Mouse (Mus musculus): ENCODE measurements at regions not wholly inside any gene's neighbourhood (a gene's known extent, or its start where the extent isn't known, plus 50 kb on each side); places are given as distances from the start of the nearest gene placed in this dataset.
"Not testable (repeated sequence)": the region's sequence is repeated elsewhere in the genome, so short reads cannot be mapped to it uniquely, and the experiment has no call there.

GRCm38 (mm10) chr2:11034178-11034577 lies 137.7 kb upstream of the Prkcq start:
- 61% methylated on average over 1 of the region's 1 CpGs for WGBS
- Histone ChIP-seq H3K4me1 (no peaks in the 10 kb centered on the region), H3K4me3 (no peak overlapping the region), H3K27me3 (ENCODE audit: low read depth, poor library complexity, severe bottlenecking) (no peaks in the 10 kb centered on the region), H3K9me3 (replicated peaks) (no peaks in the 10 kb centered on the region), H3K36me3 (no peaks in the 10 kb centered on the region), H3K27ac (no peak overlapping the region)
- no peak for DNase-seq (ENCODE audit: low spot score)

GRCm38 (mm10) chr2:11037343-11037742 lies 134.6 kb upstream of the Prkcq start:
- no peaks in the 10 kb centered on the region for H3K27me3 ChIP-seq (ENCODE audit: low read depth, poor library complexity, severe bottlenecking)
- no peaks in the 10 kb centered on the region for H3K4me1 ChIP-seq
- no peaks in the 10 kb centered on the region for H3K36me3 ChIP-seq
- no peaks in the 10 kb centered on the region for H3K9me3 ChIP-seq (replicated peaks)
- WGBS, result 91% methylated on average over 11 of the region's 11 CpGs
- no peak overlapping the region for H3K4me3 ChIP-seq
- H3K27ac ChIP-seq, result no peak overlapping the region
- no peak for DNase-seq (ENCODE audit: low spot score)

GRCm38 (mm10) chr2:11038440-11038839 lies 133.5 kb upstream of the Prkcq start:
- WGBS, result 93% methylated on average over 5 of the region's 5 CpGs
- Histone ChIP-seq H3K36me3 (no peaks in the 10 kb centered on the region), H3K4me3 (no peak overlapping the region)

GRCm38 (mm10) chr2:11040005-11040404 lies 131.9 kb upstream of the Prkcq start:
- no peaks in the 10 kb centered on the region for H3K27me3 ChIP-seq (ENCODE audit: low read depth, poor library complexity, severe bottlenecking)
- 90% methylated on average over 2 of the region's 2 CpGs for WGBS
- H3K9me3 ChIP-seq (replicated peaks), result no peaks in the 10 kb centered on the region
- no peak overlapping the region for H3K27ac ChIP-seq
- DNase-seq (ENCODE audit: low spot score), result no peak
- H3K4me1 ChIP-seq, result no peaks in the 10 kb centered on the region
- no peaks in the 10 kb centered on the region for H3K36me3 ChIP-seq
- H3K4me3 ChIP-seq, result no peak overlapping the region

More at GRCm38 (mm10) chr2:11038440-11038839, 133.5 kb upstream of the Prkcq start:
- no peaks in the 10 kb centered on the region for H3K27me3 ChIP-seq (ENCODE audit: low read depth, poor library complexity, severe bottlenecking)
- H3K9me3 ChIP-seq (replicated peaks), result no peaks in the 10 kb centered on the region
- no peak overlapping the region for H3K27ac ChIP-seq
- DNase-seq (ENCODE audit: low spot score), result no peak
- no peaks in the 10 kb centered on the region for H3K4me1 ChIP-seq

GRCm38 (mm10) chr2:11044727-11045274 lies 127.1 kb upstream of the Prkcq start:
- H3K4me1 ChIP-seq, result no peaks in the 10 kb centered on the region
- no peak overlapping the region for H3K27ac ChIP-seq
- H3K9me3 ChIP-seq (replicated peaks), result no peaks in the 10 kb centered on the region
- WGBS, result 89% methylated on average over 3 of the region's 3 CpGs
- H3K27me3 ChIP-seq (ENCODE audit: low read depth, poor library complexity, severe bottlenecking), result no peaks in the 10 kb centered on the region
- no peaks in the 10 kb centered on the region for H3K36me3 ChIP-seq
- H3K4me3 ChIP-seq, result no peak overlapping the region
- no peak for DNase-seq (ENCODE audit: low spot score)

GRCm38 (mm10) chr2:11051621-11052020 lies 120.3 kb upstream of the Prkcq start:
- no peak overlapping the region for H3K4me3 ChIP-seq
- DNase-seq (ENCODE audit: low spot score), result no peak
- H3K4me1 ChIP-seq, result no peaks in the 10 kb centered on the region
- H3K27ac ChIP-seq, result no peak overlapping the region
- H3K27me3 ChIP-seq (ENCODE audit: low read depth, poor library complexity, severe bottlenecking), result no peaks in the 10 kb centered on the region
- no peaks in the 10 kb centered on the region for H3K36me3 ChIP-seq
- WGBS, result 91% methylated on average over 7 of the region's 7 CpGs
- H3K9me3 ChIP-seq (replicated peaks), result no peaks in the 10 kb centered on the region

GRCm38 (mm10) chr2:11059731-11060425 lies 112.0 kb upstream of the Prkcq start:
- H3K4me3 ChIP-seq, result no peak overlapping the region

GRCm38 (mm10) chr2:11067384-11067783 lies 104.5 kb upstream of the Prkcq start:
- WGBS, result 91% methylated on average over 4 of the region's 4 CpGs

More at GRCm38 (mm10) chr2:11059731-11060425, 112.0 kb upstream of the Prkcq start:
- no peaks in the 10 kb centered on the region for H3K4me1 ChIP-seq
- 26% methylated on average over 9 of the region's 9 CpGs for WGBS
- H3K36me3 ChIP-seq, result no peaks in the 10 kb centered on the region
- no peak overlapping the region for H3K27ac ChIP-seq
- H3K27me3 ChIP-seq (ENCODE audit: low read depth, poor library complexity, severe bottlenecking), result no peaks in the 10 kb centered on the region
- peak; percentile 45 for DNase-seq (ENCODE audit: low spot score)
- H3K9me3 ChIP-seq (replicated peaks), result no peaks in the 10 kb centered on the region

GRCm38 (mm10) chr2:11083536-11083935 lies 88.4 kb upstream of the Prkcq start:
- DNase-seq (ENCODE audit: low spot score), result no peak
- Histone ChIP-seq H3K36me3 (no peaks in the 10 kb centered on the region), H3K9me3 (replicated peaks) (no peaks in the 10 kb centered on the region), H3K27me3 (ENCODE audit: low read depth, poor library complexity, severe bottlenecking) (no peaks in the 10 kb centered on the region), H3K4me1 (no peaks in the 10 kb centered on the region), H3K4me3 (no peak overlapping the region), H3K27ac (no peak overlapping the region)
- WGBS, result 92% methylated on average over 3 of the region's 3 CpGs

More at GRCm38 (mm10) chr2:11067384-11067783, 104.5 kb upstream of the Prkcq start:
- Histone ChIP-seq H3K4me1 (no peaks in the 10 kb centered on the region), H3K27ac (no peak overlapping the region), H3K27me3 (ENCODE audit: low read depth, poor library complexity, severe bottlenecking) (no peaks in the 10 kb centered on the region), H3K4me3 (no peak overlapping the region), H3K9me3 (replicated peaks) (no peaks in the 10 kb centered on the region), H3K36me3 (no peaks in the 10 kb centered on the region)
- no peak for DNase-seq (ENCODE audit: low spot score)

- H3K27ac ChIP-seq, result no peak overlapping the region
- no peaks in the 10 kb centered on the region for H3K27me3 ChIP-seq (ENCODE audit: low read depth, poor library complexity, severe bottlenecking)
- H3K9me3 ChIP-seq (replicated peaks), result no peaks in the 10 kb centered on the region
- 37% methylated on average over 1 of the region's 1 CpGs for WGBS
- no peaks in the 10 kb centered on the region for H3K36me3 ChIP-seq
- peak; percentile 34 for DNase-seq (ENCODE audit: low spot score)
- no peak overlapping the region for H3K4me3 ChIP-seq
- H3K4me1 ChIP-seq, result no peaks in the 10 kb centered on the region
Measured at GRCm38 (mm10) chr2:11086996-11087395, 84.9 kb upstream of the Prkcq start.

- DNase-seq (ENCODE audit: low spot score), result peak; percentile 59
- H3K36me3 ChIP-seq; H3K4me1 ChIP-seq; H3K27ac ChIP-seq; H3K9me3 ChIP-seq (replicated peaks); H3K27me3 ChIP-seq (ENCODE audit: low read depth, poor library complexity, severe bottlenecking): not testable (repeated sequence)
- H3K4me3 ChIP-seq, result peak overlapping the region; percentile 41
- WGBS, result 44% methylated on average over 34 of the region's 34 CpGs
Measured at GRCm38 (mm10) chr2:11099834-11100622, 71.9 kb upstream of the Prkcq start.

GRCm38 (mm10) chr2:11113191-11113590 lies 58.7 kb upstream of the Prkcq start:
- DNase-seq (ENCODE audit: low spot score), result peak; percentile 41
- Histone ChIP-seq H3K9me3 (replicated peaks) (no peaks in the 10 kb centered on the region), H3K27me3 (ENCODE audit: low read depth, poor library complexity, severe bottlenecking) (no peaks in the 10 kb centered on the region), H3K4me3 (no peak overlapping the region), H3K4me1 (no peaks in the 10 kb centered on the region), H3K27ac (no peak overlapping the region), H3K36me3 (no peaks in the 10 kb centered on the region)
- 49% methylated on average over 8 of the region's 8 CpGs for WGBS

GRCm38 (mm10) chr2:11118625-11119024 lies 53.3 kb upstream of the Prkcq start:
- Histone ChIP-seq H3K4me3 (no peak overlapping the region), H3K4me1 (no peaks in the 10 kb centered on the region), H3K27ac (no peak overlapping the region), H3K27me3 (ENCODE audit: low read depth, poor library complexity, severe bottlenecking) (no peaks in the 10 kb centered on the region), H3K9me3 (replicated peaks) (no peaks in the 10 kb centered on the region), H3K36me3 (no peaks in the 10 kb centered on the region)
- no peak for DNase-seq (ENCODE audit: low spot score)
- 84% methylated on average over 1 of the region's 1 CpGs for WGBS

All from limb, embryonic 10.5 days (tissue).